Mouse (Mus musculus): ENCODE measurements around the gene Arhgap31. TPM values are rescaled to one million over a fixed set of nuclear protein-coding genes. Genes with fewer than 3 reads are reported as not detected.

Arhgap31 gene
- 60.6 and 63.5 TPM in 2 replicates for total RNA-seq (2014; rRNA removed; ENCODE audit: low replicate concordance)
- polyA plus RNA-seq (2015; fragmentation: Nextera tagmentation; extraction: Ambion mirVana) = 15.0 and 15.7 TPM in 2 replicates

DNA sequence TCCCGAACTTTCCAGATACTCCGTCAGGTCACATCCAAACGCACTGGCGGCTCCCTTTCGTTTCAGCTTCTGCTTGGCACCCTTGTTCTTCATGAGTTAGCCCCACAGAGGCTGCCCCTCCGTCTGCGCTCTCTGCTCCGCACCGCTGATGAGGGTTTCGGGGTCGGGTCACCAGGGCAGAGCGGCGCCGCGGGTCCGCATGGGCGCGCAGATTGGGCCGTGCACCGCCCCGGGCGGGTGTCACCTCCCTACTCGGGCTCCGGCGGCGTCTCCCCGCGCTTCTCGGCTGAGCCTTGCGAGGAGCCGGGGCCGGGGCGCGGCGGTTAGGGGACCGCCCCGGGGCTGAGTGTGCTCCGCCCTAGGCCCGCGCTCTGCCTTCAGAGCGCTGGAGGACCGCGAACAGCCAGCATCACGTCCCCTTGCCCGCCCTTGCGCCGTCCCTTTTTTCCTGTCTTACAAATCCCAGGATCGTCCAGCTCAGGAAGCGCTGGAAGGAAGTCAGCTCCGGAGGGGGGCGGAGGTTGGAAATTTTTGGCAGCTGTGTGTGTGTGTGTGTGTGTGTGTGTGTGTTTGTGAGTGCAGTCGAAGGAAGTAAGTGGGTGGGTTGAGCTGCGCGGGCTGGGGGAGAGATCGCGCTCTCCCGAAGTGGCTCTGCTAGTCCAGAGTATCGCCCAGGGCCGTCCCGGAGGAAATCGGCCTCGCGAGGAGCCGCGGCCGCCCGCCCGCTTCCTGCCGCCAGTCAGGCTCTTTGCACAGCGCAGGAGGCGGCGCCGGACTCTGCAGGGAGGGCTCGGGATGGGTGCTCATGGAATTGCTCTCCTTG, at the start of gene Arhgap31:
Gene Arhgap31, minus strand, starts transcription at position 694 of the 823 bp plus-strand sequence.
- DNase-seq (ENCODE audit: low spot score) = peak; percentile 91
- peaks cover 30% of the 10 kb centered on the region for H3K4me1 ChIP-seq (ENCODE audit: control insufficient read depth, insufficient read depth)
- peak within 1 kb of the TSS; percentile 86 for H3K9ac ChIP-seq (replicated peaks; ENCODE audit: low read depth, low read length)
- H3K27me3 ChIP-seq (ENCODE audit: control insufficient read depth, insufficient read depth, low read length) = no peaks in the 10 kb centered on the region
- no peaks in the 10 kb centered on the region for H3K9me3 ChIP-seq (replicated peaks; ENCODE audit: control insufficient read depth, low read length)
- H3K27ac ChIP-seq (ENCODE audit: low read depth) = peak within 1 kb of the TSS; percentile 98
- ATAC-seq (ENCODE audit: insufficient read depth, low read depth) = peak; percentile 89
- H3K4me3 ChIP-seq (ENCODE audit: low read depth, low read length) = peak within 1 kb of the TSS; percentile 88
- H3K4me2 ChIP-seq (ENCODE audit: low read depth, low read length) = peak within 1 kb of the TSS; percentile 85
- WGBS = under 1% methylated on average over 73 of the region's 74 CpGs
- TF ChIP-seq EP300 (IDR thresholded peaks at IDR 0.05; ENCODE audit: low read depth) = peak; percentile 92
- TF ChIP-seq CTCF (IDR thresholded peaks at IDR 0.05; ENCODE audit: low read depth) = no peak
- no peaks in the 10 kb centered on the region for H3K36me3 ChIP-seq (replicated peaks; ENCODE audit: control insufficient read depth, insufficient read depth, low read length)

DNA sequence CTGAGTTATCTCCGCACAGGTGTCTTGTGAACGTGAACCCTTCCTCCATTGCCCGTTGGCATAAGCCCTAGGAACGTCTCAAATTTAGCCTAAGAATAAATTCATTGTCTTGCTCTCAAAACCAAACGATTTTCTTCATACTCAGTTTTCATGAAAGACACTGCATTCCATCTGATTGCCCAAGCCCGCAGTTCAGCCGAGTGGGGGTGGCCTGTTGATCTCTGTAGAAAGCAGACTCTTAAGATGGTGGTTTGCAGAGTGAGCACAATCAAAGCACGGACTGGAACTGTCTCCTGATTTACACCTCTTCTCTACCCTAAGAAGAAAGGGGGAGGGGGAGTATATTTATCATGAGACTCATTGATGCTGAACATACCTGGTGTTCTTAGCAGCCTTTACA, 49.3 kb upstream of the Arhgap31 start:
- no peak overlapping the region for H3K27ac ChIP-seq (ENCODE audit: low read depth)
- DNase-seq (ENCODE audit: low spot score) = no peak
- no peaks in the 10 kb centered on the region for H3K9me3 ChIP-seq (replicated peaks; ENCODE audit: control insufficient read depth, low read length)
- no peaks in the 10 kb centered on the region for H3K27me3 ChIP-seq (ENCODE audit: control insufficient read depth, insufficient read depth, low read length)
- no peak overlapping the region for H3K4me2 ChIP-seq (ENCODE audit: low read depth, low read length)
- peaks cover 10% of the 10 kb centered on the region; the same call in 1 of the 2 replicates for H3K4me1 ChIP-seq (ENCODE audit: control insufficient read depth, insufficient read depth)
- no peak for ATAC-seq (ENCODE audit: insufficient read depth, low read depth)
- no peak overlapping the region for H3K9ac ChIP-seq (replicated peaks; ENCODE audit: low read depth, low read length)
- H3K4me3 ChIP-seq (ENCODE audit: low read depth, low read length) = no peak overlapping the region
- no peak for TF ChIP-seq CTCF (IDR thresholded peaks at IDR 0.05; ENCODE audit: low read depth)
- TF ChIP-seq EP300 (IDR thresholded peaks at IDR 0.05; ENCODE audit: low read depth) = no peak
- 80% methylated on average over 8 of the region's 8 CpGs for WGBS
- H3K36me3 ChIP-seq (replicated peaks; ENCODE audit: control insufficient read depth, insufficient read depth, low read length) = peaks cover 32% of the 10 kb centered on the region

DNA sequence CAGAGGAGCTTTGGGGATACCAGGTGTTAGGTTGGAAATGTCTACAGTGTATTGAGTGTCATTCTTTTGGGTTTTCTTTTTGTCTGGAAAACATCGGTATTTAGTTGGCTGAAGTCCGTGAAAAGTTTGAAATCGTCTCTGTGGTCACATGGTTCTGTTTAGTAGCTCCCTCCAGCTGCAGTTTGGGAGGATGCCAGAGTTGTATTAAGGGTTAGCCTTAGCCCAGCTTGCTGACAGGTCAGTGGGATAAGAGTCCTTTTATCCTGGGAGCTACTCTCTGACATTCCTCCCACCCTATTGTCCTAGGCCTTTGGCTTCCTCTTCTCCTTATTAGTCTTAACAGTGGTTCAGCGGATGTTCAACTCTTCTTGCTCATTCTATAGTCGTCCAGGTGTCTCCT, 48.9 kb upstream of the Arhgap31 start:
- H3K4me2 ChIP-seq (ENCODE audit: low read depth, low read length) = no peak overlapping the region
- no peak overlapping the region for H3K27ac ChIP-seq (ENCODE audit: low read depth)
- peaks cover 10% of the 10 kb centered on the region; the same call in 1 of the 2 replicates for H3K4me1 ChIP-seq (ENCODE audit: control insufficient read depth, insufficient read depth)
- WGBS = 56% methylated on average over 5 of the region's 5 CpGs
- TF ChIP-seq EP300 (IDR thresholded peaks at IDR 0.05; ENCODE audit: low read depth) = no peak
- TF ChIP-seq CTCF (IDR thresholded peaks at IDR 0.05; ENCODE audit: low read depth) = no peak
- H3K9ac ChIP-seq (replicated peaks; ENCODE audit: low read depth, low read length) = no peak overlapping the region
- H3K9me3 ChIP-seq (replicated peaks; ENCODE audit: control insufficient read depth, low read length) = no peaks in the 10 kb centered on the region
- ATAC-seq (ENCODE audit: insufficient read depth, low read depth) (no peak), DNase-seq (ENCODE audit: low spot score) (no peak)
- no peaks in the 10 kb centered on the region for H3K27me3 ChIP-seq (ENCODE audit: control insufficient read depth, insufficient read depth, low read length)
- peaks cover 28% of the 10 kb centered on the region for H3K36me3 ChIP-seq (replicated peaks; ENCODE audit: control insufficient read depth, insufficient read depth, low read length)
- no peak overlapping the region for H3K4me3 ChIP-seq (ENCODE audit: low read depth, low read length)

DNA sequence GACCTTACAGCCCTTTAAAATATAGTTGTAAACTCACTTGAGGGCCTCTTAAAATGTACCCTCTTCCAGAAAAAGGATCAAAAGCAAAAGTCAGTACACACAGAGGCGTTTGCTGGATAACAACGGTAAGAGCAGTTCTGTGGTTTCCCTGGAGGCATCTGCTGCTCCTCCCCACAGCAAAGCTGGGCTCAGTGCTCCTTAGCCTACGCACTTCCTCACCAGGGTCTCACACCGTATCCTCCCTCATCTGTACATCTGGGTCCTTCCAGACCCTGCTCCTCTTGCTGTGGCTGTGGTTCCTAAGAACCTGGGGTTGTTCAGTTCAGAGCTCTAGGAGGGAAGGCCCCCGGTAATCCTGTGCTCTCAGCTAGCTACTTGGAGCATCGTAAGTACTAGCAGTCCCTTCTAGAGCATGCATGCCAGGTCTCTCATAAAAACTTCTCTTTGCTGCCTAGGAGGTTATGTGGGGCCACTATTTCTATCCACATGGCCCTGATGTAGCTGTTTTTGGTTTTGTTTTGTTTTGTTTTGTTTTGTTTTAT, 47.8 kb upstream of the Arhgap31 start:
- no peak for TF ChIP-seq EP300 (IDR thresholded peaks at IDR 0.05; ENCODE audit: low read depth)
- TF ChIP-seq CTCF (IDR thresholded peaks at IDR 0.05; ENCODE audit: low read depth) = no peak
- no peak for ATAC-seq (ENCODE audit: insufficient read depth, low read depth)
- H3K4me3 ChIP-seq (ENCODE audit: low read depth, low read length) = no peak overlapping the region
- H3K4me1 ChIP-seq (ENCODE audit: control insufficient read depth, insufficient read depth) = peaks cover 15% of the 10 kb centered on the region; the same call in 1 of the 2 replicates
- no peak overlapping the region for H3K9ac ChIP-seq (replicated peaks; ENCODE audit: low read depth, low read length)
- H3K27me3 ChIP-seq (ENCODE audit: control insufficient read depth, insufficient read depth, low read length) = no peaks in the 10 kb centered on the region
- H3K4me2 ChIP-seq (ENCODE audit: low read depth, low read length) = no peak overlapping the region
- peaks cover 21% of the 10 kb centered on the region; the same call in 1 of the 2 replicates for H3K36me3 ChIP-seq (replicated peaks; ENCODE audit: control insufficient read depth, insufficient read depth, low read length)
- H3K27ac ChIP-seq (ENCODE audit: low read depth) = no peak overlapping the region
- H3K9me3 ChIP-seq (replicated peaks; ENCODE audit: control insufficient read depth, low read length) = no peaks in the 10 kb centered on the region
- DNase-seq (ENCODE audit: low spot score) = no peak
- 79% methylated on average over 6 of the region's 6 CpGs for WGBS

DNA sequence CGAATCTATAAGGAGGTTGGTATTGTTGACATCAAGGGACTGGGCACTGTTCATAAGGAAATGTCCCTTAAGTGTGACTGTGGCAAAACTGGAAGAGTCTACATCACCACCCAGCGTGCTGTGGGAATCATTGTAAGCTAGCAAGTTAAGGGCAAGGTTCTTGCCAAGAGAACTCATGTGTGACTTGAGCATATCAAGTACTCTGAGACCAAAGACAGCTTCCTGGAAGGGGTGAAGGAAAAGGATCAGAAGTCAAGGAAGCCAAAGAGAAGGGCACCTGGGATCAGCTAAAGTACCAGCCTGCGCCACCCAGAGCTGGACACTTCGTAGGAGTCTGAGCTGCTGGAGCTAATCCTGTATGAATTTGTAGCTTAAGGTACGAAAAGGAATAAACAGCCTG, 47.2 kb upstream of the Arhgap31 start:
- 90% methylated on average over 5 of the region's 5 CpGs for WGBS
- Histone ChIP-seq H3K9me3 (replicated peaks; ENCODE audit: control insufficient read depth, low read length) (no peaks in the 10 kb centered on the region), H3K4me1 (ENCODE audit: control insufficient read depth, insufficient read depth) (peaks cover 15% of the 10 kb centered on the region; the same call in 1 of the 2 replicates), H3K27ac (ENCODE audit: low read depth) (no peak overlapping the region), H3K27me3 (ENCODE audit: control insufficient read depth, insufficient read depth, low read length) (no peaks in the 10 kb centered on the region), H3K9ac (replicated peaks; ENCODE audit: low read depth, low read length) (no peak overlapping the region), H3K4me2 (ENCODE audit: low read depth, low read length) (no peak overlapping the region), H3K4me3 (ENCODE audit: low read depth, low read length) (no peak overlapping the region), H3K36me3 (replicated peaks; ENCODE audit: control insufficient read depth, insufficient read depth, low read length) (peaks cover 18% of the 10 kb centered on the region; the same call in 1 of the 2 replicates)
- ATAC-seq (ENCODE audit: insufficient read depth, low read depth) (no peak), DNase-seq (ENCODE audit: low spot score) (no peak)
- TF ChIP-seq CTCF (IDR thresholded peaks at IDR 0.05; ENCODE audit: low read depth) = no peak
- no peak for TF ChIP-seq EP300 (IDR thresholded peaks at IDR 0.05; ENCODE audit: low read depth)

Data from heart, postnatal 0 days (tissue).